Mouse (Mus musculus): ENCODE measurements around the gene Ppp4r2.
A peak's percentile ranks its signal among the peaks of the same experiment; 100 is the strongest.

Gene Ppp4r2

DNA sequence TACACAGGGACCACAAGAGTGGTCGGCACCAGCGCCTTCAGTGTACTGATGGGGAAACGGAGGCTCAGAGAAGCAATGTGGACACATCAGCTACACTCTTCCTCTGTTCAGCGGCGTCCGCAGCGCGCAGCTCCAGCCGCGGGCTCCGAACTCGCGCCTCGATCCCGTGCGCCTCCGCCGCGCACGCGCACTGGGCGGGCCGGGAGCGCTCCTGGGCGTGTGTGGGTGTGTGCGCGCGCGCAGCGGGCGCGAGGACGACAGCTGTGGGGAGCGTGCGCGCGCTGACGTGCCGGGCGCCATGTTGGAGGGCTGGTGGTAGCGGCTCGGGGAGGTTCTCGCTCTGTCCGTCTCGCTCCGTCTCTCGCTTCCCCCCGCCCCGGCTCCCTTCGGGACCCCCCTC, at the start of gene Ppp4r2:
Gene Ppp4r2 (plus strand): TSS at position 268 of the 400 bp plus-strand sequence.
- DNase-seq: peak; percentile 93

DNA sequence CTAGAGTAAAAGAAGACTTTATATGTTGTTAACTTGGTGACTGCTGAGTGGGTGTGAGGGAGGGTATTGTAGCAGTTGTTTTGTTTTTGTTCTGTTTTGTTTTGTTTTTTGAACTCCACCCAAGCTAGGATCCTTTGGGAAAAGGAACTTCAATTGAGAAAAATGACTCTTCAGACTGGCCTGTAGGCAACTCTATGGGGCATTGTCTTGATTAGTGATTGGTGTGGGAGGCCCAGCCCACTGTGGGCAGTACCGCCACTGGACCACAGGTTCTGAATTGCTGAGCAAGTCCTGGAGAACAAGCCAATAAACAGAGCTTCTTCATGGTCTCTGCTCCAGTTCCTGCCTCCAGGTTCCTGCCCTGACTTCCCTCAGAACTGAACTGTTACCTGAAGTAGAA, 45.7 kb upstream of the Ppp4r2 start:
- no peak for DNase-seq

DNA sequence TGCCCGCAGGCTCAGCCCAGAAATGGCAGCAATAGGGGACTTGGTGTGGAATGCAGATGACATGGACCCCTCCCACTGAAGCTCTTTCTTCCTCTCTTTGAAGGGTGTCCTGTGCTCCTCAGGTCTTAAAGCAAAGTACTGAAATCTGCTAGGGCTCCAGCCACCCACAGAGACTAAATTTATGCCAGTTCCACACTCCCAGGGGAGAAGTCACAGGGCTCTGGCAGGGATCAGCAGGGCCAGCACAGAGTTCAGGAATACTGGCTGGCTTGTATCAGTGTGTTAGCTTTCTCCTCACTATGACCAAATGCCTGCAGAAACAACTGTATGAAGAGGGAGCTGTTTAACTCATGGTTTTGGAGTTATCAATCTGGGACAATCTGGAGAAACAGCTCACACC, 44.3 kb upstream of the Ppp4r2 start:
- no peak for DNase-seq

DNA sequence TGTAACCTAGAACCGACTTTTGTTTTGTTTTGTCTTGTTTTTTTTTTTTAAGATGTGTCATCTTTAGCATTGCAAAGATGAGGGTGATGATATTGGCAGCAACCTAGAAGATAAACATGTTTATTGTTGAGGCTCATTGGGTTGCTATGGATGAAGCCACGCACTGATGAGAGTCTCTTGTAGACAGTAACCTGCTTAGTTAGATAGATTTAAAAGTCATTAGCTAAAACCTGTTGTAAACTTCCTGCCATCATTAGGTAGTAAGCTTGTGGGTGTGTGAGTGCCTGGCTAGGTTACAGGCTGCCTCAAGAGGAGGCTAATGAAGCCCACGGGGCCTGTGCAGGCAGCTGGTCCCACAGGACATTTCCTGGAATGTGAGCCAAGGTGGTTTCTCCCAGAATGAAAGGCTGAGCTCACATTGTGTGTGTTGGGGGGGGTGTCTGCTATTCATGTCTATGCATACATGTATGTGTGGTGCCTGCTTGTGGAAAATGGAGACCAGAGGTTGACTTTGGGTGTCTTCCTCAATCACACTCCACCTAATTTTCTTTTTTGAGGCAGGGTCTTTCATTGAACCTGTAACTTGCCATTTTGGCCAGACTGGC, 41.3 kb upstream of the Ppp4r2 start:
- no peak for DNase-seq

DNA sequence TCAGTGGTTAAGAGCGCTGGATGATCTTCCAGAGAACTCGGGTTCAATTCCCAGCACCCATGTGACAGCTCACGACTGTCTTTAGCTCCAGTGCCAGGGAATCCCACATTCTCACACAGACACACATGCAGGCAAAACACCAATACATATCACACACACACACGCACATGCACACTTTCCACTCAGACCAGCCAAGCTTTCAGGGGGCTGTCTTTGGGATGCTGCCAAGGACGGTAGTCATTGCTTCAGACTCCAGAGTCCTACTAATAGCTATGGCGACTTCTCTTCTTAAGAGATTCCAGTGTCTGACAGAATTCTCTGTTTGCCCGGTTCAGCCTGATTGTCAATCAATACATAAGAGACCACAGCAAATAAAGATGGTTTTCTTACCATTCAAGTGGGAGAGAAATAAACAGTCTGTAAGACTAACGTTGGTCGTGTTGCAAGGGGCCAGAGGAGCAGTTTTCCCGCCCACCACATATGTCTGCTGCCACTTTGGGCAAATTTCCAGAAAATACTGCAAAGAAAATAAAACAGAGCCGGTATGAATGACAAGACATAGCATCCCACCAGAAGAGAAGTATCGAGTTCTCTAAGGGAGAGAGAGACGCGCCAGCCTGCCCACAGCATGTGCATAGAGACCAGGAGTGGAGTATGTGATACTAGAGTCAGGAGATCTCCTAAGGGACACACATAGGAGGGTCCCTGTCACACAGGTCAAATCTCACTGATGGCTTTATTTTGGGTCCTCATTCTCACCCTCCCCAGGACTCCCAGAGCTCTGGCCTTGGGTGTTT, 40.3 kb upstream of the Ppp4r2 start:
- DNase-seq: no peak

DNA sequence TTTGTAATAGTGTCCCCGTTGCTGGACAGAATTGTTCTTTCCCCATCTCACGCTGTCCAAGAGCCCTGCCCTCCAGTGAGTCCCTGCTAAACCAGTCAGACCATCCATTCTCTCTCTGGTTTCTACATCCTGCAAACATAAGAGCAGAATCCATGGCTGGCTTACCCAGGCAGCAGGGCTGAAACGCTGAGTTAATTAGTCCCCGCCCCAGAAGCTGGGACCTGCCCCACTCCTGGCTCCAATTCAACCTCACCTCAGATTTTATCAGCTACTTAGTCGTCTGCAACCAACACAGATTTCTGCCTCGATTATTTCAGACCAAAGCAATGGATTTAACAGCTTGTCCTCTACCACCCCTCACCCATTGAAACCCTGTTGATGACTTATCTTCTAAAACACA, 37.6 kb upstream of the Ppp4r2 start:
- no peak for DNase-seq

DNA sequence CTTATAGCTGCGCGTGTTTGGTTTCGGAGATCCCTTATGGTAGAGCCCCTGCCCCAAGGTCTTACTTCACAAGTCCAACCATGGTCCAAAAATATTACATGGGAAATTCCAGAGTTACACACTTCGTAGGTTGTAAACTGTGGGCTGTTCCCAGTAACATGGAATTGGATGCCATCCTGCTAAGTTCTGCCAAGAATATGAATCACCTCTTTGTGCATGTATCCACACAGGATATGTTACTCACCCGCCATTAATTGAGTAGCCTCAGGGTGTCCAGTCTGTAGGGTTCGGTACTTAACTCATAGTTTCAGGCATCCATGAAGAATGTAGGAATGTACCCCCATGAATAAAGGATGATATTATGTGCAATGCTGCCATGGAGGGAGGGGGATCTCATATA, 34.1 kb upstream of the Ppp4r2 start:
- no peak for DNase-seq

DNA sequence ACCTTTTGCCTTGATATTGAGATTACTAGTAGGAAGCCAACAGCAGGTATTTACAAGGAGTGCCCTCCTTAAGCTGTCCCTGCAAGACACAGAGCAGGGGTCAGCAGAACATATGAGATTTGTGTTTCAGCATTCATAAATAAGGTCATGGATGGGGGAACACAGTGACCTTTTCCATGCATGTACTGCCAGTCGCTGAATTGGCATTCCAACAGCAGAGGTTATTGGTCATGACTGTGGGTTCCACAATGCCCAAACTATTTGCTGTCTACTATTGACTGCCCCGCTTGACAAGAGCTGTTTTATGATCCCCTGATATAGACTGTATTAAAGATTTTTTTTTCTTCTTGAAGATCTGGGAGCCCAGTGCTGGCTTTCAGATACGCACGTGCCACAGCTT, 33.7 kb upstream of the Ppp4r2 start:
- DNase-seq: no peak

DNA sequence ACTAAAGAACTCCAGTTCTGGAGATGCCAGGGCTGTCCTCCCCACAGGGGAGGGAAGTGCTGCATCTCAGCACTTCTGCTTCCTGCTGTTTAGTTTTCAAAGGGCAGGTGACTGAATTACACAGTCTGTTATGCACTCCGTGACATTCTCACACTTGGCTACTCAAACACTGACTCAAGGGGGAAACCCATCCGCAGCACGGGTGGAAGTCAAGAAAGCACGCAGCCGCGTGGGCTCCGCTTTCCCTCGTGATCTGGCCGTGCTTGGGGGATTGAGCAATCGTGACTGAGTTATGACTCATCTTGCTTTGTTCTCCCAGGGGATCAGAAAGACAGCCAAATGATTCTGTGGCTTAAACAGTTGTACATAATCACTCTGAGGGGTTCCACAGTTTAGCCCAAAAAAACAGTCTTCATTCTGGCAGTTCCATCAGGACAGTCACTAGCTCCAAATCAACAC, 32.9 kb upstream of the Ppp4r2 start:
- DNase-seq: peak; percentile 4

DNA sequence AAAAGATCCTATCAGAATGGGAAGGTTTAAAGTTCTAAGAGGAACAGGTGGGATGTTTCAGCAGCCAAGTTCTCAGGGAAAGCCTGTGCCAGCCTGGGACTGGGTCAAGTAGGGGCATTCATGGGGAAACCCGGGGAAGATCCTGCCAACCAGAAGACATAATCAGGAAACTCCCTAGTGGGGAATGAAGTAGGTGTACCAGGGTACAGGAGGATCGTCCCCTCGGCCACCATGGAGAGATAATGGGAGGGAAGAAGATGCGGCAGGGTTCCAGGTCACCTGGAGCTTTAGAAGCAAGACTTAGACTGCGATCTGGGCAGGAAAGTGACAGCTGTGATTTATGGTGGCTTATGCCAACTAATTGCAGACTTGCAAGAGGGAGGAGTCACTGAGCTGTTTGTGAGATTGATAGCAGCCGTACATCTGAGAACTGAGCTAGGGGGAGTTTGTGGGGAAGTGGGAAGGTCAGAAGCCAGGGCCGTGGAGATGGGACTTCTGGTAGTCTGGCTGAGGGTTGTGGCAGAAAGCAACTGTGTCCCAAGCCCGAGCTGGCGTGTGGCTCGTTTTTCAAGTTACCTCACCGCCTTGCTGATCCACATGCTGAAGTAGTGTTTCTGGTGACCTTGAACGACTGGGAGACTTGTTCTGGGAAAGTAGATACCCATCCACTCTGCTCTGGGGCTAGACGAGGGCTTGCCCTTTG, 30.9 kb upstream of the Ppp4r2 start:
- DNase-seq: no peak

DNA sequence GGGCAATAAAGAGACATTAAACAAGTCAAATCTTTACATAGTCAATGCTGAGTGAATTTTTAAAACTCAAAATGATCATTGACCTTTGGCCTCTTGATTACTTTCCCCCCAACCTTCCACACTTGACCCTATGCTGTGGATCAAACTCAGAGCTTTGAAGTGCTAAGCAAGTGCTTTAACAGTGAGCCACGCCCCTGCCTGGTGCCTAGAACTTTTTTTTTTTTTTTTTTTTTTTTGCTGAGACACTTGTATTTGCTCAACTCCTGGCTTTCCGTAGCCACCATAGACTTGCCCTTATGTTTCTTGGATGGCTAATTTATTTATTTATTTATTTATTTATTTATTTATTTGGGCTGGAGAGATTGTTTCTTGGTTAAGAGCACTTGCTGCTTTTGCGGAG, 30.2 kb upstream of the Ppp4r2 start:
- DNase-seq: no peak

DNA sequence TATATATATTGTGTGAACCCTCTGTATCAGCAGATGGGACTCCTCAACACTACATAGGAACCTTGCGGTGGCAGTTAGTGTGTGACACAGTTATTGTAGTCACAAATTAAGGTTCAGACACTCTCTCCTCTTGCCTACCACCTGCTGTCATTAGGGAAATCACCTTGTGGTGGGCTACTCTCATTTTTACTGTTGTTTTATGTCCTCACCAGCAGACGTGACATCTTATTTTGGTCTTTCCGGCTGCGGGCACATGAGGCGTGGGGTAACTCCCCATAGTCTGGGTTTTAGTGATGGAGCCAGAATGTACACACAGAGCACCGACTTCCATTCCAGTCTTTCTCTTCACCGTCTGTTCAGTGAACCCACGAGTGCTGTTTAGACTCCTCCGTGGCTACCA, 26.2 kb upstream of the Ppp4r2 start:
- DNase-seq: no peak

DNA sequence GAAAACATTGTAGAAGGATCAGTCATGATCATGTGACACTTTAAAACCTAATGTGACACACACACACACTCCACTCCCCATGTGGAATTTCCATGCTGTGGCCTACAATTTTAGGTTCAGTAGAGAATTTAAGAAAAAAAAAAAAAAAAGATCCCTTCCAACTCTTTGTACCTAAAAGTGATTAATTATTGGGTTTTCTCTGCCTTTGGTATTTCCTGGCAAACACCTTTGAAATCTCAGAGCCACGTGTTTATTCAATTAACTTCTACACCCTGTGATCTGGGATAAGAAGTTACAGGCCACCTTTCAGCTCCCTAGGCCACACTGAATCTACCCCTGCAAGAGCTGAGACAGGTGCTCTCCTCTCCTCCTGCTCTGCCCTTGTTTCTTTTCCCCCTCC, 25.7 kb upstream of the Ppp4r2 start:
- DNase-seq: no peak

DNA sequence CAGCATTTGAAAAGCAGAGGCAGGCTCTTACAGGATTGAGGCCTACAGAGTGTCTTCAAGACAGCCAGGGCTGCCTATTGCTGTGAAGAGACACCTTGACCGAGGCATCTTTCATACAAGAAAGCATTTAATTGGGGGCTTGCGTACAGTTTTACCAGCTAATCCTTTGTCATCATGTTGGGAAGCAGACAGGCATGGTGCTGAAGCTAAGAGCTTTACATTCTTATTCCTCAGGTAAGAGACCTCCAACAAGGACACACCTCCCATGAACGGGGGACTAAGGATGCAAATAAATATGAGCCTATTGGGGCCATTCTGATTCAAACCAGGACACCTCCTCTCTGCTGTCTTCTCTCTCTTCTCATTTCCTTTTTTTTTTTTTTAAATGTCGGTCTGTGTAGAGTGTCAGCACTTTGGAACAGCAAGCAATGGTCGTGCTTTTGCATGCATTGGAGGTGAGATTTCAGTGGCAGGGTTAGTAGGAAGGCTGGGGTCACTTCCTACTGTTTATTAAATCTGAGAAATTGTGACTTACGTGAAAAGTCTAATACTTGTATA, 25.1 kb upstream of the Ppp4r2 start:
- DNase-seq: no peak

DNA sequence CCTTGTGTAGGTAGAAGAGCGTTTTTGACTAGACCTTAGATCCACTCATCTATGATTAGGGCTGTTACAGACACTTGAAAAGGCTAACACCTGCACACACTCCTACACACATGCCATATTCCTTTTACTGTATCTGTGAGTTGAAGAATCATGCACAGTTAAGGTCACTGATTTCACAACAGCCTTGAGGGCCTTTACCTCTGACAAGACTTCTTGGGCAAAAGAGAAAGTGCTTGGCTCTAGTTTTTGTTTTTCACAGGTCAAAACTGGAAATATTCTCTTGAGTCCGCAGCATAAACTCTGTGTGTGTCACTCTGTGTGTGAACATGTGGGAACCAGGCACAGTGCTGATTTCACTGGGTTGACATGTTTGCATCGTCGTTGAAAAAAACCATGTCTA, 23.3 kb upstream of the Ppp4r2 start:
- DNase-seq: no peak

DNA sequence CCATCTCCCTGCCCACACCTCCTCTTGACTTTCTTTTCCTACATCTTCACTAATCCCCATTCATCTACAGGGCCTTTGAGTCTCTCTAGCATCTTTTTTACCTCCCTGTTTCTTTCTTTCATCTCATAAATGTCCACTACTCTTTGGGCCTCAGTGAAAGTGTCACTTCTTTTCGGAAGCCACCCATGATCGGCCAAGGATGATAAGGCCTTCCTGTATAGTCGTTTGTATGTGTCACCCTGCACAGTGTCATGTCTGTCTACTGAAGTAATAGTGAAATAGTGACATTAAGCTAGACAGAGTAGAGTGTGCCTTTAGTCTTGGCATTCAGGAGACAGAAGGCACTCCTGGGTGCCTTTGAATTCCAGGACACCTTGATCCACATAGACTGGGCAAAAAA, 21.7 kb upstream of the Ppp4r2 start:
- DNase-seq: no peak

DNA sequence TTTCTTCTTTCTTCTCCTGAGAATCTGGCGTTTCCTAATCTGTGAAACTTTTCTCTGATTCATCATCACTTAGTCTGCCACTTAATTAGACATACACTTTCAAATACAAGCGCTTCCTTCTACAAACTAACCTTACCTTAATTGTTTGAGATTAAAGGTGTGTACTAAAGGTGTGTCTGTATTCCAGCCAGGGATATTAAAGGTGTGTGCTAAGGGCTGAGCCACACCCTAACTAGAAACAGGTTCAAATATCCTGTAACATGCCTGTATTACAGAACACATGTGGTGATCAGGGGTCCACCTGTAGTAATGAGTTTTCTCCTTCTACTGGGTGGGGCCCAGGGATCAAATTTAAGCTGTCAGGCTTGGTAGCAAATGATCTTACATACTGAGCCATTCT, 12.1 kb upstream of the Ppp4r2 start:
- no peak for DNase-seq

DNA sequence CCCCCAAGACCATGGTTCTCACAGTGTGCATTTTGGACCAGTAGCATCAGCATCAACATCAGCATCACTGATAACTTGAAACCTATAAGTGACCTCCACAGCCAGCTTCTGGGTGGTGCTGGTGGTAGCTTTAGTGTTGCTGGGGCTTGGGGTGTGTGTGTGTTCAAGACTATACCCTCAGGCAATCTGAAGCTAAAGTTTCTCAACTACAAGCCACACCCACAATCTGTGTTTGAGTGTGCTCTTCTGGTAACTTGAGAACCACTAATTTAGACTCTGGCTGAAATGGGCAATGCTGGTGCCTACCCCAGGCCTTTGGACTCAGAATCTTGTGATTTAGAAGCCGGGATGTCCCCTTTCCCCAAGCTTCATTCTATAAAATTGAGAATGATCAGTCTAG, 10.1 kb upstream of the Ppp4r2 start:
- DNase-seq: no peak

DNA sequence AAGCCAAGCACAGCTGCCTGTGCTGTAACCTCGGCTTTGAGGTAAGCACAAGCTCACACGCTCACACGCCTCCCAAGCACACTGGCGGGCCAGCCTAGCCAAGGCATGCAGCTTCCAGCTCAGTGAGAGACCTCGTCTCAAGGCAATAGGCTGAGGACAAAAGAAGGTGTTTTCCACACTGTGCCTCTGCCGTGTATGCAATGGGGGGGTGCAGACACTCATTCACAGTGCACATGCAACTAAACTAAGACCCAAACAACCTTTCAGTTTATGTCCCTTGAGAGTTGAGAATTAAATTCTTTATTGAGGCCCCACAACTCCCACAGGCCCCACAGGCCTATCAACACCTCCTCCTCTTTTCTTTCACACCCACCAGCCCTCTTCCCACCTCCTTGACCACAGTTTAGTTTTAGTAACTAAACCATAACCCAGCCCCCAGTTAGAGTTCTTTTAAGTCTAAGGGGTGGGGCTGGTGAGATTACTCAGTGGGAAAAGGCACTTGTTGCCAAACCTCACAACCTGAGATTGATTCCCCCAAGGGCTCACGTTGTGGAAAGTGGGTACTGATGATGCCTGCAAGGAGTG, 8.9 kb upstream of the Ppp4r2 start:
- DNase-seq: no peak

DNA sequence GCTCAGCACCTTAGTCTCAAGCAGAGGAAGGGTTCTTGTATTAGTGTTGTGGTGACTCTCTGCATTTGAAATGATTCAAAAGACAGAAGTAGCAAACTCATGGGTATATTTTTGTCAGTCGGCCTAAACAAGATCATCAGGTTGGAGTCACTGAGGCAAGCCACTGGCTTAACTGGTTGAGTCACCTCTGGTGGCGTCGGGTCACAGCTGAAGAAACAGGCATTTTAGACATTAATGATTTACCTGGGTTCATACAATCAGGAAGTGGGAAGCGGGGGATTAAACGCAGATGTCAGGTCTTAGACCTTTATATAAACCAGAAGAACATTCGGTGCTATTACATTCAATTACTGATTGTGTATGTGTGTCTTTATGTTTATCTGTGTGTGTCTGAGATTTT, 7.4 kb upstream of the Ppp4r2 start:
- DNase-seq: no peak

DNA sequence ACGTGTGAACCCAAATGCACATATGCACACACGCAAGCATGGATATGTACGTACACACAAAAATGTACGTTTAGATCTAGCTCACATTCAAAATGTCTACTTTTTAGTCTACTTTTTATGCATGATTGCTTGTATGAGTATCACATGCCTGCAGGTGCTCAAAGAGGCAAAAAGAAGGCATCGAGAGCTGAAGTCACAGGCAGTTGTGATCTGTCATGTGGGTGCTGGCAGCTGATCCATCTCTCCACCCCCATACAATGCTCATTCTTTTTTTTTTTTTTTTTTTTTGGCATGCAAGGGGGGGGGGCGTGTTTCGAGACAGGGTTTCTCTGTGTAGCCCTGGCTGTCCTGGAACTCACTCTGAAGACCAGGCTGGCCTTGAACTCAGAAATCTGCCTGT, 4.9 kb upstream of the Ppp4r2 start:
- no peak for DNase-seq

DNA sequence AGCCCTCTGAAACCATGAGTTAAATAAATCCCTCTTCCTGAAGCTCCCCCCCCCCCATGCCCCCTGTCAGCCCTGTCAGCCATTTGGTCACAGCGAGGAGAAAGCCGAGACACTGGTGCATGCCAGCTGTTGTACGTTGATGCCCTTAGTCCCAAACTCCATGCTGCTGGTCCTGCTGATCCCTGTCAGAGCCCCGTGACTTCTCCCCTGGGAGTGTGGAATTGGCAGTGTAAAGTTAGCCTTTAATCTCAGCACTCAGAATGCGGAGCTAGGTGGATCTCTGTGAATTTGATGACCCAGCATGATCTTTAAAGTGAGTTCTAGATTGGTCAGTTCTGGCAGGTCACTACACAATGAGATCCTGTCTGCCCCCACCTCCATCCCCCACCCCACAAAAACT, 3.7 kb upstream of the Ppp4r2 start:
- no peak for DNase-seq

DNA sequence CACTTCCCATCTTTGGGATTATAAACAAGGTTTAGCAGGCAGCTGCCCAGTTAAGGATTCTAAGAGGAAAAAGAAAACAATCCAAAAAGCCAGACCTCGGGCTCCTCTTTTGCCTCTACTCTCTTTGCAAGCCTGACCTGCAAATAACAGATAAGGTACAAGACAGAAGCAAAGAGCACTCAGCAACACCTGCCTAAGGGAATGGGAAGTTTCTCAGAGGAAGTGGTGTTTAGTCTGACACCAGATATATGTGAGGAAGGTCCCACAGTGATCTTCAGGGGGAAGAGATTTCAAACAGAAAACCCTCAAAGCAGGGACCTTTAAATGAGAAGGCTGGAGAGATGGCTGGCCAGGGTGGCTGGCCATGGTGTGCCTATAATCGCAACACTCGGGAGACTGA, 2.2 kb upstream of the Ppp4r2 start:
- DNase-seq: no peak

DNA sequence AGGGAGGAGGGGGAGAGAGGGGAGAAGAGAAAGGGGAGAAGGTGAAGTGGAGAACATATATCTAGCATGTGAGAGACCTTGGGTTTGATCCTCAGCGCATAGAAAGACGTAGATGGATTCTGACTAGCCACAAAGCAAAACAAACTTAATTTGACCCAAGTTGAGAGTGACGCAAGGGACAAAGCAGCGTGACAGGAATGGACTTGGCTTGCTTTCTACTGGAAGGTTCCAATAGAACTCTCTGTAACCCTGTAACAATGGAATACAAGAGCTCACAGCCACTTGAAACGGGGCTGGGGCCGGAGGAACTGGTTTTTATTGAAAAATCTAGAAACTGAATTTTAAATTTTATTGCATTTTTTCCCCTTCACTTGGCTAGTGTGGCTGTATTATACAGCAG, 1.7 kb upstream of the Ppp4r2 start:
- DNase-seq: no peak
